Mouse (Mus musculus) heart, postnatal 36 days (tissue): ENCODE results near the gene Olfr1438-ps1. TPM values are rescaled to one million over a fixed set of nuclear protein-coding genes. Genes with fewer than 3 reads are reported as not detected.
"Not testable (repeated sequence)": the region's sequence is repeated elsewhere in the genome, so short reads cannot be mapped to it uniquely, and the experiment has no call there.

Experiments
- DNase-seq, 2 experiments: peaks; one replicate each; pipeline ENCODE4 v3.0.0; 2021 to 2022
- intact Hi-C: fragments of 180-260 bp; cut with DNase I; formaldehyde crosslinking; loops from one replicate; pipeline ENCODE4 v1.15.1; 2025
- total RNA-seq, 2 experiments: library from RNA; stranded (reverse); gene quantifications; 2 replicates each; pipeline ENCODE4 v1.2.3; 2021

Gene Olfr1438-ps1
- not detected for total RNA-seq

DNA sequence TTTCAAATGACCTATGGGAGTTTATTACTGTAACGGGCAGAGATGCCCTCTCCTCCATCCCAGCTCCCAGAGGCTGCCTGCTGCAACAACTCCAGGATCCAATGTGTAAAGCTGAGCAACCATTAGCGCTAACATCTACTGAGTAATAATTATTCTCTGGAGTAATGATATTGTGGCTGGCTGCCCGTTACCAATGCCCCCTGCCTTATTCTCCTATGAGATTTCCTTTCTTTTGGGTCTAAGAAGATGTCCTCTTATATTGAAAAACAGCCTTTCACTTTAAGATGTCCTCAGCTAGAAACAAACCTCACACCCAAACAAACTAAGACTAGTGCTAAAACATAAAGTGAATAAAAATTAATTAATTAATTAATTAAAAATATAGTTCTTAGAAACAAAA, at the start of gene Olfr1438-ps1:
Gene Olfr1438-ps1 (minus strand): TSS at position 101 of the 400 bp plus-strand sequence.
- intact Hi-C loops = no loop called here

DNA sequence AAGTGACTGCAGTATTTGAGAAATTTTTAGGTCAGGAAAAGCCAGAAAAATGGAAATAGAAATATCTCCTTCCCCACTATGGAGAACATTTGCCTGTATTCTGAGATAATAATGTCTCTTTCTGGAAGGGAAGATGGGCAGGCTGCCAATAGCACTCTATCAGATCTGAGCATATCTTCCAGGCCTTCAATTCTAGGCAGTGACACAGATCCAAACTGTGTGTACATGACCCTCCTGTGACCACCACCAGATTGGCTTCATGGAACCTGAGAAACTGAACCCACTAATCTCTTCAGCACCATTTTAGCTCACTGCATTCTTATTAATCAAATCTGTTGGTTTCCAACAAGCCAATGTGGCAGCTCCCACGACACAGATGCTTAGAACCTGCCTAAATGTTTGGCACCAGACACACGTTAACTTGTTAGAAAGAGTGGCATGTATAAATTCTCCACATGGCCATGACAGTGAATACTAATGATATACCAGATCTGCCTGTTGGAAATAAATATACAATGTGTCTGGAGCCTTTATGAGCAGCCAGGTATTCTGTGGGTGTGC, 38.8 kb upstream of the Olfr1438-ps1 start:
- intact Hi-C loops = no loop called here
- no peak for DNase-seq

More for the DNA sequence above, at the start of gene Olfr1438-ps1:
- no peak for DNase-seq

DNA sequence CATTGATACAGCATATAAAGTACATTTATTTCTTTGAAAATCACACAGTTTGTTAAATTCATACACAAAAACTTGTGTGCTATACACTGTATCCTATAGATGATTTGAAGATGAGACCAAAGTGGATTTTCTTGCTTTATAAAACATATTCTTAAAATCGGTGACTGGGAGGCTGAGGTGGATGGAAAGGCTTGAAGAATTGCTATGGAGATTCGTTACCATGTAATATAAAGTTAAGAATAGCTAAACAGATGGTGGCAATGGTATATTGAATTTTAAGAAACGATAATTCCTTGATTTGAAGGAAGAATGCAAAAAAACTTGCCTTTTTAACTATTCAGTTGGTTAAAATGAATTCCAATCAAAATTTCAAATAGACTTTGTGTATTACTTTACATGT, 37.3 kb upstream of the Olfr1438-ps1 start:
- DNase-seq = no peak
- intact Hi-C loops = no loop called here

DNA sequence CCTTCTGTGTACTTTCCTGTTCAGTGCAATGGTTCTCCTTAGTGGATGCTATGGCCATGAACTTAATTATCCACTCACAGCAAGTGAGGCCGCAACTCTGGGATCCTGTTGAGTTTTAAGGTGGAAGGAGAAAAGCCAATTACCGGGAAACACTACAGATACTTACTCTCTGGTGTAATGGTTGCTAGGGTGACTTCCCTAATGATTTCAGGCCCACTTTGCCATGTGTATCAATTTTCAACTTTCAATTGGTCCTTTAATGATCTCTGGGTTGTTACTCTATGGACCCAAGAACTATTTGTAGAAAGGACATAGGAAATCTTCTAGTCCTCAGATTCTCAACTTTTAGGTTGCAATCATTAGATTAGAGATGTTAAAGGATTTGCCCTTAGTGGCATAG, 10.7 kb downstream of the Olfr1438-ps1 start, which contains the start of gene Olfr1437:
Gene Olfr1437 (minus strand): TSS at position 101 of the 400 bp plus-strand sequence.
- no peak for DNase-seq
- intact Hi-C loops = no loop called here

DNA sequence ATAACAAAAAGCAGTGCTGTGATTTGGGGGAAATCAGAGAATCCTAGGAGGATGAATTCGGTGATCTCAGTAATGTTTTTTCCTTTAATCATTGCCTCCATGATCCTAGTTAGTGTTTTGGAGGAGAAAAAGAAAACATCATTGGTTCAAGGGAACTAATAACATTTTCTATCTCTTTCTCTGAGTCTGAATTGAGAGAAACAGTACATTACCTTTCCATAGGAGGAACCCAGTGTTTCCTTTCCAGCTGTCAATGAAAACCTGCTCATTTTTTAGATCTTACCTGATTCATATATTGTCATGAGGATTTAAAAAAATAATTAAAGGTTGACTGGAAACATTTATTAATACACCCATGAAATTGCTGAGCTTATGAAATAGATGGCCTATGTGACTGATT, 36.7 kb downstream of the Olfr1438-ps1 start, which contains the start of gene Olfr1436:
Gene Olfr1436 (minus strand): TSS at position 101 of the 400 bp plus-strand sequence.
- intact Hi-C loops, DNase-seq: not testable (repeated sequence)

DNA sequence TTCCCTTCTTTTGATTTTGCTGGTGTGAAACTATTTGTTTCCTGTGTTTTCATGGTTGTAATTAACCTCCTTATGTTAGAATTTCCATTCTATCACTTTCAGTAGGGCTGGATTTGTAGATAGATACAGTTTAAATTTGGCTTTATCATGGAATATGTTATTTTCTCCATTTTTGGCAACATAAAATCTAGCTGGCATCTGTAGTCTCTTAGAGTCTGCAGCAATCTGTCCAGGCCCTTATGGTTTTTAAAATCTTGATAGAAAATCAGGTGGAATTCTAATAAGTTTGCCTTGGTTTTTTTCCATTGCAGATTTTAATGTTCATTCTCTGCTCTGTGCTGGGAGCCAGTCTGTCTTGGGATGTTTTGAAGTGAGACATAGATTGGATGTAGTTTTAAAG, 42.7 kb downstream of the Olfr1438-ps1 start:
- DNase-seq = no peak
- intact Hi-C loops = no loop called here

DNA sequence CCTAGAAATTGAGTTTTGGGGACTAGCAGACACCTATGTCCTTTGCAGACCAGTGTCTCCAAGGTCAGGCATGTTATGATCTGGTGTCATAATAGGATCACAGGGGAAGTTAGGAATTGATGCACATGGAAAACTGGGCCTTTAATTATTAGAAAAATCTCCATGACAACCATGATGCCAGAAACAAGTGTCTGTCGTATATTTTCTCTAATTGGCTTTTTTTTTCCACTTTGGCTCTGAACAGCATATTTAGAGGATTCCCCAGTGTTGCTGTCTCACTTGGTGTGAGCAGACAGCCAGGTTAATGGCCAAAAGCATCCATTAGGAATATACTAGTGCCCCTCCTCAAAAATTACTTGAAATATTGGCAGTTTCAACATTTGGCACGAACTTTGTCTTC, 56.2 kb downstream of the Olfr1438-ps1 start, which contains the start of gene Olfr1434:
Gene Olfr1434 (plus strand): TSS at position 301 of the 400 bp plus-strand sequence.
- no peak for DNase-seq
- intact Hi-C loops = no loop called here

Other genes starting within 250 kb of the Olfr1438-ps1 start
- gene Olfr1426, start 243.9 kb downstream of the Olfr1438-ps1 start, total RNA-seq = not detected
- not detected for gene Olfr1427, start 232.6 kb downstream of the Olfr1438-ps1 start, total RNA-seq
- gene Olfr1428, start 220.0 kb downstream of the Olfr1438-ps1 start, total RNA-seq = not detected
- gene Olfr76, start 212.7 kb downstream of the Olfr1438-ps1 start, total RNA-seq = not detected
- gene Olfr1555-ps1, start 165.8 kb downstream of the Olfr1438-ps1 start, total RNA-seq = not detected
- gene Olfr1431, start 135.3 kb downstream of the Olfr1438-ps1 start, total RNA-seq = not detected
- gene Olfr1432, start 103.3 kb downstream of the Olfr1438-ps1 start, total RNA-seq = not detected
- gene Olfr262, start 94.3 kb downstream of the Olfr1438-ps1 start, total RNA-seq = not detected
- not detected for gene Olfr235, start 74.9 kb downstream of the Olfr1438-ps1 start, total RNA-seq
- gene Olfr1434, start 56.1 kb downstream of the Olfr1438-ps1 start, total RNA-seq = not detected
- not detected for gene Olfr1436, start 36.8 kb downstream of the Olfr1438-ps1 start, total RNA-seq
- not detected for gene Olfr1437, start 10.8 kb downstream of the Olfr1438-ps1 start, total RNA-seq
- not detected for gene Olfr1440, start 51.4 kb upstream of the Olfr1438-ps1 start, total RNA-seq
- gene Olfr1441, start 81.5 kb upstream of the Olfr1438-ps1 start, total RNA-seq = not detected
- gene Pfpl, start 92.0 kb upstream of the Olfr1438-ps1 start, total RNA-seq = not detected
- 10 to 100 TPM in 1 of 2 experiments, 1 to 10 TPM in 1; 8.6 to 12.2 TPM for gene Mpeg1, start 124.9 kb upstream of the Olfr1438-ps1 start, total RNA-seq
- gene Dtx4, start 165.5 kb upstream of the Olfr1438-ps1 start, total RNA-seq = 1 to 10 TPM; 6.4 to 7.8 TPM
- 1 to 10 TPM; 5.9 to 6.9 TPM for gene Fam111a, start 209.8 kb upstream of the Olfr1438-ps1 start, total RNA-seq